Mouse (Mus musculus): ENCODE data around the gene Cluh. TPM values are rescaled to one million over a fixed set of nuclear protein-coding genes. Genes with fewer than 3 reads are reported as not detected.

The Cluh gene
- polyA plus RNA-seq, 1 experiment from 2014 or later, result 24.6 TPM

- H3K4me2 ChIP-seq, result no peak overlapping the region
- no peak overlapping the region for H3K4me3 ChIP-seq (replicated peaks)
- no peak overlapping the region for H3K9ac ChIP-seq
- H3K4me1 ChIP-seq (replicated peaks), result no peaks in the 10 kb centered on the region
- H3K9me3 ChIP-seq (replicated peaks), result no peaks in the 10 kb centered on the region
- H3K36me3 ChIP-seq, result peaks cover 96% of the 10 kb centered on the region
- 86% methylated on average over 5 of the region's 5 CpGs for WGBS (ENCODE audit: insufficient replicate concordance)
- H3K27me3 ChIP-seq, result no peaks in the 10 kb centered on the region
- ATAC-seq (ENCODE audit: low read depth) (no peak), DNase-seq (no peak)
- H3K27ac ChIP-seq, result no peak overlapping the region
Measured at GRCm38 (mm10) chr11:74666284-74666652, 17.0 kb downstream of the Cluh start.

- H3K9ac ChIP-seq, result no peak overlapping the region
- no peaks in the 10 kb centered on the region for H3K4me1 ChIP-seq (replicated peaks)
- no peak overlapping the region for H3K4me2 ChIP-seq
- peaks cover 89% of the 10 kb centered on the region for H3K36me3 ChIP-seq
- 85% methylated on average over 14 of the region's 14 CpGs for WGBS (ENCODE audit: insufficient replicate concordance)
- H3K9me3 ChIP-seq (replicated peaks), result no peaks in the 10 kb centered on the region
- no peak overlapping the region for H3K4me3 ChIP-seq (replicated peaks)
- H3K27ac ChIP-seq, result no peak overlapping the region
- ATAC-seq (ENCODE audit: low read depth) (no peak), DNase-seq (no peak)
- no peaks in the 10 kb centered on the region for H3K27me3 ChIP-seq
Measured at GRCm38 (mm10) chr11:74666776-74667581, 17.7 kb downstream of the Cluh start.

GRCm38 (mm10) chr11:74667582-74668010, 18.3 kb downstream of the Cluh start:
- Histone ChIP-seq H3K36me3 (peaks cover 83% of the 10 kb centered on the region), H3K27ac (no peak overlapping the region; the same call in 1 of the 2 replicates), H3K27me3 (no peaks in the 10 kb centered on the region), H3K9me3 (replicated peaks) (no peaks in the 10 kb centered on the region), H3K4me1 (replicated peaks) (no peaks in the 10 kb centered on the region), H3K4me3 (replicated peaks) (no peak overlapping the region), H3K9ac (no peak overlapping the region), H3K4me2 (no peak overlapping the region)
- ATAC-seq (ENCODE audit: low read depth) (no peak), DNase-seq (no peak)
- WGBS (ENCODE audit: insufficient replicate concordance), result 89% methylated on average over 13 of the region's 13 CpGs

- H3K27ac ChIP-seq, result no peak overlapping the region
- no peaks in the 10 kb centered on the region for H3K9me3 ChIP-seq (replicated peaks)
- H3K4me3 ChIP-seq (replicated peaks), result no peak overlapping the region
- peaks cover 8% of the 10 kb centered on the region for H3K4me1 ChIP-seq (replicated peaks)
- H3K27me3 ChIP-seq, result no peaks in the 10 kb centered on the region
- H3K36me3 ChIP-seq, result peaks cover 82% of the 10 kb centered on the region
- no peak overlapping the region for H3K9ac ChIP-seq
- no peak overlapping the region for H3K4me2 ChIP-seq
- no peak for ATAC-seq (ENCODE audit: low read depth)
- DNase-seq, result no peak
- 85% methylated on average over 5 of the region's 5 CpGs for WGBS (ENCODE audit: insufficient replicate concordance)
Measured at GRCm38 (mm10) chr11:74668466-74668865, 19.2 kb downstream of the Cluh start.

- no peak overlapping the region for H3K4me2 ChIP-seq
- ATAC-seq (ENCODE audit: low read depth) (no peak), DNase-seq (no peak)
- 87% methylated on average over 2 of the region's 2 CpGs for WGBS (ENCODE audit: insufficient replicate concordance)
- H3K36me3 ChIP-seq, result peaks cover 80% of the 10 kb centered on the region
- no peaks in the 10 kb centered on the region for H3K9me3 ChIP-seq (replicated peaks)
- peak overlapping the region; percentile 23; the same call in 1 of the 2 replicates for H3K27ac ChIP-seq
- H3K4me1 ChIP-seq (replicated peaks), result peaks cover 12% of the 10 kb centered on the region
- no peaks in the 10 kb centered on the region for H3K27me3 ChIP-seq
- no peak overlapping the region for H3K4me3 ChIP-seq (replicated peaks)
- H3K9ac ChIP-seq, result no peak overlapping the region
Measured at GRCm38 (mm10) chr11:74668971-74669370, 19.7 kb downstream of the Cluh start.

- no peak overlapping the region for H3K4me2 ChIP-seq
- no peak for ATAC-seq (ENCODE audit: low read depth)
- H3K4me1 ChIP-seq (replicated peaks), result peaks cover 24% of the 10 kb centered on the region
- no peak overlapping the region for H3K4me3 ChIP-seq (replicated peaks)
- peaks cover 79% of the 10 kb centered on the region for H3K36me3 ChIP-seq
- no peak overlapping the region for H3K9ac ChIP-seq
- no peaks in the 10 kb centered on the region for H3K9me3 ChIP-seq (replicated peaks)
- H3K27me3 ChIP-seq, result no peaks in the 10 kb centered on the region
- no peak for DNase-seq
- H3K27ac ChIP-seq, result 0 out of 2 replicates have a peak overlapping the region, but pooled peaks have one; percentile 43
Measured at GRCm38 (mm10) chr11:74670151-74670550, 20.9 kb downstream of the Cluh start.

GRCm38 (mm10) chr11:74671013-74671412, 21.7 kb downstream of the Cluh start:
- WGBS (ENCODE audit: insufficient replicate concordance), result 88% methylated on average over 1 of the region's 1 CpGs
- ATAC-seq (ENCODE audit: low read depth) (no peak), DNase-seq (no peak)
- Histone ChIP-seq H3K27me3 (no peaks in the 10 kb centered on the region), H3K9me3 (replicated peaks) (no peaks in the 10 kb centered on the region), H3K9ac (no peak overlapping the region), H3K4me3 (replicated peaks) (no peak overlapping the region), H3K4me2 (no peak overlapping the region), H3K36me3 (peaks cover 77% of the 10 kb centered on the region), H3K27ac (peak overlapping the region; percentile 43; the same call in 1 of the 2 replicates), H3K4me1 (replicated peaks) (peaks cover 26% of the 10 kb centered on the region)

- H3K36me3 ChIP-seq, result peaks cover 75% of the 10 kb centered on the region
- H3K4me1 ChIP-seq (replicated peaks), result peaks cover 26% of the 10 kb centered on the region
- H3K27me3 ChIP-seq, result no peaks in the 10 kb centered on the region
- no peak overlapping the region for H3K27ac ChIP-seq
- no peak overlapping the region for H3K4me3 ChIP-seq (replicated peaks)
- no peaks in the 10 kb centered on the region for H3K9me3 ChIP-seq (replicated peaks)
- no peak for ATAC-seq (ENCODE audit: low read depth)
- DNase-seq, result no peak
- H3K4me2 ChIP-seq, result no peak overlapping the region
- WGBS (ENCODE audit: insufficient replicate concordance), result 86% methylated on average over 5 of the region's 5 CpGs
- no peak overlapping the region for H3K9ac ChIP-seq
Measured at GRCm38 (mm10) chr11:74671839-74672238, 22.5 kb downstream of the Cluh start.

- WGBS (ENCODE audit: insufficient replicate concordance), result 53% methylated on average over 6 of the region's 6 CpGs
Measured at GRCm38 (mm10) chr11:74672901-74673513, 23.7 kb downstream of the Cluh start.

GRCm38 (mm10) chr11:74673561-74673960, 24.3 kb downstream of the Cluh start:
- Histone ChIP-seq H3K9me3 (replicated peaks) (no peaks in the 10 kb centered on the region), H3K27me3 (no peaks in the 10 kb centered on the region), H3K4me2 (no peak overlapping the region), H3K27ac (peak overlapping the region; percentile 74), H3K36me3 (peaks cover 74% of the 10 kb centered on the region), H3K4me1 (replicated peaks) (peaks cover 26% of the 10 kb centered on the region), H3K9ac (0 out of 2 replicates have a peak overlapping the region, but pooled peaks have one; percentile 18), H3K4me3 (replicated peaks) (no peak overlapping the region)
- ATAC-seq (ENCODE audit: low read depth) (peak; percentile 98), DNase-seq (peak; percentile 61)
- WGBS (ENCODE audit: insufficient replicate concordance), result 9% methylated on average over 1 of the region's 1 CpGs

More at GRCm38 (mm10) chr11:74672901-74673513, 23.7 kb downstream of the Cluh start:
- no peak for DNase-seq
- Histone ChIP-seq H3K9me3 (replicated peaks) (no peaks in the 10 kb centered on the region), H3K4me2 (peak overlapping the region; percentile 8; the same call in 1 of the 2 replicates), H3K4me1 (replicated peaks) (peaks cover 26% of the 10 kb centered on the region), H3K36me3 (peaks cover 74% of the 10 kb centered on the region), H3K27ac (peak overlapping the region; percentile 74), H3K4me3 (replicated peaks) (no peak overlapping the region), H3K9ac (0 out of 2 replicates have a peak overlapping the region, but pooled peaks have one; percentile 18), H3K27me3 (no peaks in the 10 kb centered on the region)
- peak; percentile 18; the same call in 1 of the 2 replicates for ATAC-seq (ENCODE audit: low read depth)

- WGBS (ENCODE audit: insufficient replicate concordance), result 93% methylated on average over 8 of the region's 8 CpGs
- peak overlapping the region; percentile 34 for H3K27ac ChIP-seq
Measured at GRCm38 (mm10) chr11:74674713-74675112, 25.4 kb downstream of the Cluh start.

More at GRCm38 (mm10) chr11:74674713-74675112, 25.4 kb downstream of the Cluh start:
- Histone ChIP-seq H3K4me3 (replicated peaks) (no peak overlapping the region), H3K27me3 (no peaks in the 10 kb centered on the region), H3K9me3 (replicated peaks) (no peaks in the 10 kb centered on the region), H3K9ac (no peak overlapping the region), H3K4me2 (no peak overlapping the region), H3K4me1 (replicated peaks) (peaks cover 26% of the 10 kb centered on the region), H3K36me3 (peaks cover 74% of the 10 kb centered on the region)
- DNase-seq (no peak), ATAC-seq (ENCODE audit: low read depth) (no peak)

All from liver, embryonic 13.5 days (tissue).